ENCODE assay signal across 11 mouse cellular contexts in genomic region chr7:127895891-127896290, GRCm38 (mm10). TPM values are rescaled to one million over a fixed set of nuclear protein-coding genes. Genes with fewer than 3 reads are reported as not detected.
DNase-seq lines count a peak whose midpoint lies in the region; ATAC-seq and TF ChIP-seq lines count a peak whose summit lies in the region.
"Not testable (repeated sequence)": the region's sequence is repeated elsewhere in the genome, so short reads cannot be mapped to it uniquely, and the experiment has no call there.
"Had no signal": no experiment of that assay in that cellular context is flagged by ENCODE, and none has a peak within 500 bp of the region (broad histone marks: within the 10 kb centered on the region; RNA-seq: fewer than 3 reads in every experiment).

No protein-coding gene starts in this region.

- not testable (repeated sequence) for TF ChIP-seq CTCF in kidney, postnatal 0 days (IDR thresholded peaks at IDR 0.05; ENCODE audit: low read depth); liver, embryonic 14.5 days (IDR thresholded peaks at IDR 0.05; ENCODE audit: low read depth)

- not testable (repeated sequence) for TF ChIP-seq EP300 in liver, embryonic 14.5 days (IDR thresholded peaks at IDR 0.05; ENCODE audit: low read depth)

- not testable (repeated sequence) for H3K27ac ChIP-seq in heart, embryonic 11.5 days (ENCODE audit: low read depth, low read length); kidney, postnatal 0 days; midbrain, embryonic 12.5 days (replicated peaks); stomach, embryonic 14.5 days (ENCODE audit: low read length)
- 0 out of 2 replicates have a peak overlapping the region, but pooled peaks have one; percentile 51 for H3K27ac ChIP-seq in hindbrain, embryonic 15.5 days (replicated peaks)
- peak overlapping the region; percentile 23 for H3K27ac ChIP-seq in liver, embryonic 14.5 days

- H3K4me1 ChIP-seq in erythroblast, embryonic 14.5 days (ENCODE audit: control insufficient read depth), result peaks cover 66% of the 10 kb centered on the region
- not testable (repeated sequence) for H3K4me1 ChIP-seq in heart, embryonic 11.5 days (ENCODE audit: control insufficient read depth, insufficient read depth, low read length); stomach, embryonic 14.5 days (ENCODE audit: control insufficient read depth, insufficient read depth, low read length)
- H3K4me1 ChIP-seq in hindbrain, embryonic 15.5 days (replicated peaks), result peaks cover 11% of the 10 kb centered on the region
- peaks cover 11% of the 10 kb centered on the region; the same call in 1 of the 2 replicates for H3K4me1 ChIP-seq in kidney, postnatal 0 days (replicated peaks; ENCODE audit: insufficient read depth, low read length)
- peaks cover 34 to 39% of the 10 kb centered on the region in 2 experiments for H3K4me1 ChIP-seq in liver, embryonic 14.5 days (replicated peaks; ENCODE audit: control insufficient read depth in 2 of 2, insufficient read depth in 2 of 2, low read length in 1 of 2)
- peaks cover 11% of the 10 kb centered on the region for H3K4me1 ChIP-seq in midbrain, embryonic 12.5 days

- H3K27me3 ChIP-seq in erythroblast, embryonic 14.5 days (ENCODE audit: control insufficient read depth); heart, embryonic 11.5 days (ENCODE audit: control insufficient read depth, insufficient read depth, low read length); hindbrain, embryonic 15.5 days; kidney, postnatal 0 days (ENCODE audit: insufficient read depth, low read length); liver, embryonic 14.5 days (ENCODE audit: control insufficient read depth, insufficient read depth, low read length); midbrain, embryonic 12.5 days; stomach, embryonic 14.5 days (ENCODE audit: control insufficient read depth, insufficient read depth, low read length): not testable (repeated sequence)

- H3K9me3 ChIP-seq in erythroblast, embryonic 14.5 days (ENCODE audit: control insufficient read depth, low read length); heart, embryonic 11.5 days (replicated peaks; ENCODE audit: control insufficient read depth, low read length); hindbrain, embryonic 15.5 days; kidney, postnatal 0 days (replicated peaks; ENCODE audit: low read length); liver, embryonic 14.5 days (ENCODE audit: control insufficient read depth, low read length); midbrain, embryonic 12.5 days; stomach, embryonic 14.5 days (ENCODE audit: control insufficient read depth, low read depth, low read length): not testable (repeated sequence)

- ATAC-seq in heart, embryonic 11.5 days (replicated peaks; ENCODE audit: insufficient number of reproducible peaks, low FRiP score, low TSS enrichment); hindbrain, embryonic 15.5 days (ENCODE audit: low FRiP score, low read depth); midbrain, embryonic 12.5 days (ENCODE audit: low FRiP score, low read depth); stomach, embryonic 14.5 days (ENCODE audit: insufficient number of reproducible peaks, insufficient read depth, low FRiP score, low read depth): not testable (repeated sequence)
- ATAC-seq in kidney, postnatal 0 days (replicated peaks; ENCODE audit: low FRiP score, low read depth), result peak; percentile 2; the same call in 1 of the 2 replicates
- peak; percentile 0; the same call in 1 of the 2 replicates for ATAC-seq in liver, embryonic 14.5 days (ENCODE audit: insufficient read depth)

- DNase-seq in R1 (ENCODE audit: low read depth, low spot score), result peak; percentile 21
- DNase-seq in kidney, postnatal 0 days (ENCODE audit: low spot score); liver, embryonic 14.5 days (ENCODE audit: low read depth in 3 of 3, low spot score in 3 of 3): not testable (repeated sequence)

- peak overlapping the region; percentile 92 for H3K4me2 ChIP-seq in heart, embryonic 11.5 days
- H3K4me2 ChIP-seq in hindbrain, embryonic 15.5 days, result peak overlapping the region; percentile 87
- H3K4me2 ChIP-seq in kidney, postnatal 0 days (ENCODE audit: low read length), result peak overlapping the region; percentile 88; the same call in 1 of the 2 replicates
- peak overlapping the region; percentile 96 for H3K4me2 ChIP-seq in liver, embryonic 14.5 days (ENCODE audit: low read depth)
- H3K4me2 ChIP-seq in midbrain, embryonic 12.5 days (replicated peaks), result peak overlapping the region; percentile 81
- peak overlapping the region; percentile 75; the same call in 1 of the 2 replicates for H3K4me2 ChIP-seq in stomach, embryonic 14.5 days (replicated peaks; ENCODE audit: low read depth, low read length)

- H3K9ac ChIP-seq in heart, embryonic 11.5 days (ENCODE audit: low read depth, low read length); hindbrain, embryonic 15.5 days; kidney, postnatal 0 days (ENCODE audit: low read depth, low read length); liver, embryonic 14.5 days (replicated peaks); midbrain, embryonic 12.5 days (replicated peaks); stomach, embryonic 14.5 days (replicated peaks; ENCODE audit: low read depth, low read length): not testable (repeated sequence)

- 62% methylated on average over 7 of the region's 7 CpGs for WGBS in heart, embryonic 11.5 days (ENCODE audit: insufficient replicate concordance)
- 71% methylated on average over 7 of the region's 7 CpGs for WGBS in hindbrain, embryonic 15.5 days
- WGBS in kidney, postnatal 0 days, result 75% methylated on average over 7 of the region's 7 CpGs
- WGBS in liver, embryonic 14.5 days (ENCODE audit: insufficient replicate concordance), result 54% methylated on average over 7 of the region's 7 CpGs
- WGBS in midbrain, embryonic 12.5 days, result 75% methylated on average over 7 of the region's 7 CpGs
- WGBS in stomach, embryonic 14.5 days, result 71% methylated on average over 7 of the region's 7 CpGs

- peaks cover 21% of the 10 kb centered on the region for H3K36me3 ChIP-seq in erythroblast, embryonic 14.5 days (ENCODE audit: control insufficient read depth)
- H3K36me3 ChIP-seq in heart, embryonic 11.5 days (ENCODE audit: control insufficient read depth, insufficient read depth, low read length); hindbrain, embryonic 15.5 days; kidney, postnatal 0 days (ENCODE audit: insufficient read depth, low read length); liver, embryonic 14.5 days (replicated peaks; ENCODE audit: control insufficient read depth, insufficient read depth, low read depth): not testable (repeated sequence)
- peaks cover 23% of the 10 kb centered on the region for H3K36me3 ChIP-seq in midbrain, embryonic 12.5 days
- H3K36me3 ChIP-seq in stomach, embryonic 14.5 days (ENCODE audit: control insufficient read depth, insufficient read depth, low read length), result peaks cover 17% of the 10 kb centered on the region; the same call in 1 of the 2 replicates

- peak overlapping the region; percentile 67 for H3K4me3 ChIP-seq in erythroblast, embryonic 14.5 days (replicated peaks)
- not testable (repeated sequence) for H3K4me3 ChIP-seq in heart, embryonic 11.5 days (ENCODE audit: low read depth, low read length)
- H3K4me3 ChIP-seq in hindbrain, embryonic 15.5 days, result peak overlapping the region; percentile 82
- H3K4me3 ChIP-seq in kidney, postnatal 0 days (replicated peaks; ENCODE audit: low read depth, low read length), result 0 out of 2 replicates have a peak overlapping the region, but pooled peaks have one; percentile 65
- peak overlapping the region in 1 of 2 experiments; percentile 9; a peak in 1 of 4 replicates for H3K4me3 ChIP-seq in liver, embryonic 14.5 days (ENCODE audit: insufficient read depth in 1 of 2, low read depth in 2 of 2, low read length in 2 of 2)
- H3K4me3 ChIP-seq in midbrain, embryonic 12.5 days, result peak overlapping the region; percentile 58
- peak overlapping the region; percentile 67; the same call in 1 of the 2 replicates for H3K4me3 ChIP-seq in stomach, embryonic 14.5 days (ENCODE audit: low read depth, low read length)

RNA-seq across cellular contexts. Expression of gene Vkorc1, which starts 0.5 kb away (rescaled TPM):
- 0.89 and 1.3 TPM in 2 replicates for polyA plus RNA-seq in erythroblast, embryonic 14.5 days (2012)
- 98.7 and 101 TPM in 2 replicates for polyA plus RNA-seq in heart, embryonic 11.5 days (2014; fragmentation: Nextera tagmentation; extraction: Ambion mirVana)
- polyA plus RNA-seq in hindbrain, embryonic 15.5 days (2015; fragmentation: Nextera tagmentation; extraction: Ambion mirVana), result 69.6 and 71.5 TPM in 2 replicates
- 162 and 165 TPM in 2 replicates for polyA plus RNA-seq in kidney, postnatal 0 days (2015; fragmentation: Nextera tagmentation; extraction: Ambion mirVana)
- polyA plus RNA-seq in liver, embryonic 14.5 days (2012; rRNA removed), result 74.0 and 104 TPM in 2 replicates
- 107 and 116 TPM in 2 replicates for polyA plus RNA-seq in liver, embryonic 14.5 days (2014; fragmentation: Nextera tagmentation; extraction: Ambion mirVana)
- polyA plus RNA-seq in midbrain, embryonic 12.5 days (2016; fragmentation: Nextera tagmentation; extraction: Ambion mirVana), result 42.7 and 54.4 TPM in 2 replicates
- polyA plus RNA-seq in stomach, embryonic 14.5 days (2014; fragmentation: Nextera tagmentation; extraction: Ambion mirVana), result 158 and 184 TPM in 2 replicates

RNA-seq across cellular contexts. Expression of gene Gm21974, which starts 0.6 kb away (rescaled TPM):
- not detected in 2 replicates for polyA plus RNA-seq in erythroblast, embryonic 14.5 days (2012)
- not detected in 2 replicates for polyA plus RNA-seq in heart, embryonic 11.5 days (2014; fragmentation: Nextera tagmentation; extraction: Ambion mirVana)
- polyA plus RNA-seq in hindbrain, embryonic 15.5 days (2015; fragmentation: Nextera tagmentation; extraction: Ambion mirVana), result not detected in 2 replicates
- not detected in 2 replicates for polyA plus RNA-seq in kidney, postnatal 0 days (2015; fragmentation: Nextera tagmentation; extraction: Ambion mirVana)
- polyA plus RNA-seq in liver, embryonic 14.5 days (2012; rRNA removed), result not detected in 2 replicates
- polyA plus RNA-seq in liver, embryonic 14.5 days (2014; fragmentation: Nextera tagmentation; extraction: Ambion mirVana), result not detected in 2 replicates
- polyA plus RNA-seq in midbrain, embryonic 12.5 days (2016; fragmentation: Nextera tagmentation; extraction: Ambion mirVana), result not detected in 2 replicates
- polyA plus RNA-seq in stomach, embryonic 14.5 days (2014; fragmentation: Nextera tagmentation; extraction: Ambion mirVana), result not detected in 2 replicates
- polyA plus RNA-seq: frontal cortex, adult 2 months; gonadal fat pad, adult 2 months; thymus, adult 2 months had no signal

RNA-seq across cellular contexts. Expression of gene Prss53, which starts 5.1 kb away (rescaled TPM):
- 0.03 and 0.05 TPM in 2 replicates for polyA plus RNA-seq in erythroblast, embryonic 14.5 days (2012)
- 0.90 and 2.0 TPM in 2 replicates for polyA plus RNA-seq in heart, embryonic 11.5 days (2014; fragmentation: Nextera tagmentation; extraction: Ambion mirVana)
- 1.2 and 1.5 TPM in 2 replicates for polyA plus RNA-seq in hindbrain, embryonic 15.5 days (2015; fragmentation: Nextera tagmentation; extraction: Ambion mirVana)
- polyA plus RNA-seq in kidney, postnatal 0 days (2015; fragmentation: Nextera tagmentation; extraction: Ambion mirVana), result 8.8 and 9.3 TPM in 2 replicates
- 0.38 and 0.48 TPM in 2 replicates for polyA plus RNA-seq in liver, embryonic 14.5 days (2012; rRNA removed)
- 0.05 and 0.29 TPM in 2 replicates for polyA plus RNA-seq in liver, embryonic 14.5 days (2014; fragmentation: Nextera tagmentation; extraction: Ambion mirVana)
- polyA plus RNA-seq in midbrain, embryonic 12.5 days (2016; fragmentation: Nextera tagmentation; extraction: Ambion mirVana), result 0.77 and 0.79 TPM in 2 replicates
- 0.95 and 1.4 TPM in 2 replicates for polyA plus RNA-seq in stomach, embryonic 14.5 days (2014; fragmentation: Nextera tagmentation; extraction: Ambion mirVana)

RNA-seq across cellular contexts. Expression of gene Bckdk, which starts 8.0 kb away (rescaled TPM):
- polyA plus RNA-seq in erythroblast, embryonic 14.5 days (2012), result 13.1 and 18.3 TPM in 2 replicates
- 166 and 174 TPM in 2 replicates for polyA plus RNA-seq in heart, embryonic 11.5 days (2014; fragmentation: Nextera tagmentation; extraction: Ambion mirVana)
- polyA plus RNA-seq in hindbrain, embryonic 15.5 days (2015; fragmentation: Nextera tagmentation; extraction: Ambion mirVana), result 61.6 and 65.4 TPM in 2 replicates
- polyA plus RNA-seq in kidney, postnatal 0 days (2015; fragmentation: Nextera tagmentation; extraction: Ambion mirVana), result 120 and 125 TPM in 2 replicates
- polyA plus RNA-seq in liver, embryonic 14.5 days (2012; rRNA removed), result 28.0 and 29.7 TPM in 2 replicates
- polyA plus RNA-seq in liver, embryonic 14.5 days (2014; fragmentation: Nextera tagmentation; extraction: Ambion mirVana), result 68.3 and 76.0 TPM in 2 replicates
- polyA plus RNA-seq in midbrain, embryonic 12.5 days (2016; fragmentation: Nextera tagmentation; extraction: Ambion mirVana), result 83.7 and 85.5 TPM in 2 replicates
- polyA plus RNA-seq in stomach, embryonic 14.5 days (2014; fragmentation: Nextera tagmentation; extraction: Ambion mirVana), result 152 TPM in 2 replicates

RNA-seq across cellular contexts. Expression of gene Kat8, which starts 16.4 kb away (rescaled TPM):
- 0.44 and 0.49 TPM in 2 replicates for polyA plus RNA-seq in erythroblast, embryonic 14.5 days (2012)
- polyA plus RNA-seq in heart, embryonic 11.5 days (2014; fragmentation: Nextera tagmentation; extraction: Ambion mirVana), result 30.7 and 32.6 TPM in 2 replicates
- polyA plus RNA-seq in hindbrain, embryonic 15.5 days (2015; fragmentation: Nextera tagmentation; extraction: Ambion mirVana), result 47.3 and 47.7 TPM in 2 replicates
- 30.9 and 32.2 TPM in 2 replicates for polyA plus RNA-seq in kidney, postnatal 0 days (2015; fragmentation: Nextera tagmentation; extraction: Ambion mirVana)
- 9.6 and 13.7 TPM in 2 replicates for polyA plus RNA-seq in liver, embryonic 14.5 days (2012; rRNA removed)
- polyA plus RNA-seq in liver, embryonic 14.5 days (2014; fragmentation: Nextera tagmentation; extraction: Ambion mirVana), result 15.7 and 17.6 TPM in 2 replicates
- 54.4 and 55.2 TPM in 2 replicates for polyA plus RNA-seq in midbrain, embryonic 12.5 days (2016; fragmentation: Nextera tagmentation; extraction: Ambion mirVana)
- 40.3 and 43.0 TPM in 2 replicates for polyA plus RNA-seq in stomach, embryonic 14.5 days (2014; fragmentation: Nextera tagmentation; extraction: Ambion mirVana)

Comparison
In these comparisons a context has a peak if more than half of its experiments do, and no peak if none do; other contexts are left out.
1. RNA of gene Vkorc1, which starts 0.5 kb away (polyA plus RNA-seq): 158 to 184 TPM in stomach, embryonic 14.5 days, 162 to 165 TPM in kidney, postnatal 0 days, 74.0 to 116 TPM in liver, embryonic 14.5 days, 98.7 to 101 TPM in heart, embryonic 11.5 days, 69.6 to 71.5 TPM in hindbrain, embryonic 15.5 days and 42.7 to 54.4 TPM in midbrain, embryonic 12.5 days; 0.89 to 1.3 TPM in erythroblast, embryonic 14.5 days; every median in the first group is over 10 times any median in the second.
2. Peak in every context shown above with its lines, with median percentiles within 50 percentile points of each other: H3K4me2 ChIP-seq.